Mouse (Mus musculus): Measurements from ENCODE around the gene Il16.
A peak's percentile ranks its signal among the peaks of the same experiment; 100 is the strongest.

DNA sequence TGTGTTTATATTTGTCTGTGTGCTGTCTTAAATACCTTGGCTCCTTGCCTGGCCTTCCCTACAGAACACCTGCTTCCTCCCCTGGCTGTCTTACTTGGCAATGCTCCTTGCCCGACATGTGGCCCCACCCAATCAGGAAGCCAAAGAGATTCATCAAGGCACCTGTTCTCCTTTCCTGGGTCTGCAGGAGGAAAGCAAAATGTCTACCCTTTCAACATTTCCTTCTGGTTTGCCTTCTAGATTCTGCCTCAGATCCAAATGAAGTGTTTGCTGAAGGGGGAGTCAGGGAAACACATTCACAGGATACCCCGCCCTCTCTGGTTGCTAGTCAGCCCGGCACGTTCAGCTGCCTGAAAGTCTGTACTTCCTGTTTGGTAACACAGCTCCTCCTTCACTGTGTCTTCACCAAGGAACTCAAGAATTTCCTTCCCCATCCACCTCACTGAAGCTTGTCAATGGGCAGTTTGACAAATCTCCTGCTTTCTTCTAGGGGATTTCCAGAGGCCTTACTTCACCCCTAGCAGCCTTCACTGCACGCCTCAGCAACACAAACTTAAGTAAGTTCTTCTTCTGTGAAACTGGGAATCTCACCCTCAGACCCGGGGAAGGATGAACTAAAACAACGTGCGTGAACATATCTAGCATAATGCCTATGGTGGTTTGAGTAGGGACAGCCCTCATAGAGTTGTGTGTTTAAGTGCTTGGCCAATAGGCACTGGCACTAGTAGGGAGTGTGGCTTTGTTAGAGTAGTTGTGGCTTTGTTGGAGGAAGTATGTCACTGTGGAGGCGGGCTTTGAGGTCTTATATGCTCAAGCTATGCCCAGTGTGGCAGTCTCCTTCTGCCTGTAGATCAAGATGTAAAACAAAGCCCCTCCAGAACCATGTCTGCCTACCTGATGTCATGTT is 86.1 kb downstream of the Il16 start:
- TF ChIP-seq EP300 (IDR thresholded peaks at IDR 0.05; ENCODE audit: insufficient read depth, low read depth, low read length), result peak; percentile 61; the same call in 1 of the 2 replicates
- TF ChIP-seq CTCF (IDR thresholded peaks at IDR 0.05), result no peak
- 0 out of 2 replicates have a peak, but pooled peaks have one; percentile 23 for TF ChIP-seq POLR2A (IDR thresholded peaks at IDR 0.05; ENCODE audit: insufficient read depth, low read depth, low read length)

Data from heart, adult 2 months (tissue).